Mouse (Mus musculus) liver, embryonic 11.5 days (tissue): ENCODE measurements around the gene Ptprg. TPM values are rescaled to one million over a fixed set of nuclear protein-coding genes. Genes with fewer than 3 reads are reported as not detected.

Experiments
- ATAC-seq: fragments of 200-750 bp; cut with Nextera tagmentation; replicated peaks from 2 replicates; pipeline ENCODE4 v1.8.0; 2017; ENCODE audit warnings: moderate number of reproducible peaks, mild to moderate bottlenecking, moderate TSS enrichment, moderate library complexity; ENCODE audit not compliant: low FRiP score
- DNase-seq: peaks from one replicate; pipeline ENCODE4 v3.0.0-alpha.2; 2017; ENCODE audit warnings: low spot score
- H3K27ac ChIP-seq: fragments of 300-500 bp; sonication (generic); 2 replicates; pipeline ENCODE4 v1.5.1; 2014; ENCODE audit warnings: mild to moderate bottlenecking, low read depth, low read length, control low read depth
- H3K27me3 ChIP-seq: fragments of 300-500 bp; sonication (generic); replicated peaks from 2 replicates; pipeline ENCODE4 v1.6.1; 2014; ENCODE audit warnings: low read length, mixed read lengths; ENCODE audit not compliant: control insufficient read depth, insufficient read depth
- H3K36me3 ChIP-seq: fragments of 300-500 bp; sonication (generic); 2 replicates; pipeline ENCODE4 v1.6.1; 2014; ENCODE audit warnings: mild to moderate bottlenecking, low read length, moderate library complexity, mixed read lengths; ENCODE audit not compliant: control insufficient read depth, insufficient read depth
- H3K4me1 ChIP-seq: fragments of 300-500 bp; sonication (generic); replicated peaks from 2 replicates; pipeline ENCODE4 v1.6.1; 2014; ENCODE audit warnings: low read length, mixed read lengths; ENCODE audit not compliant: control insufficient read depth, insufficient read depth
- H3K4me2 ChIP-seq: fragments of 300-500 bp; sonication (generic); 2 replicates; pipeline ENCODE4 v1.6.1; 2014; ENCODE audit warnings: mild to moderate bottlenecking, control low read depth, moderate library complexity
- H3K4me3 ChIP-seq: fragments of 300-500 bp; sonication (generic); 2 replicates; pipeline ENCODE4 v1.5.1; 2014; ENCODE audit warnings: low read depth, low read length, control low read depth
- H3K9ac ChIP-seq: fragments of 300-500 bp; sonication (generic); 2 replicates; pipeline ENCODE4 v1.6.1; 2014; ENCODE audit warnings: low read depth, low read length, control low read depth
- H3K9me3 ChIP-seq: fragments of 300-500 bp; sonication (generic); 2 replicates; pipeline ENCODE4 v1.6.1; 2016; ENCODE audit warnings: low read length, inconsistent platforms, mixed read lengths; ENCODE audit not compliant: control insufficient read depth
- WGBS: fragments of 180-500 bp; shearing (Covaris S2); extraction: QIAGEN DNeasy Blood & Tissue Kit; methylation state at CpG from one replicate; pipeline ENCODE4 v1.1.7; 2014; 5-methylcytosine and 5-hydroxymethylcytosine counted together
- polyA plus RNA-seq: library from polyadenylated mRNA; unstranded; fragments of >200 nt; fragmentation: Nextera tagmentation; extraction: Ambion mirVana; gene quantifications from 2 replicates; pipeline ENCODE4 v1.2.1, GENCODE M21; 2014

Ptprg gene
- polyA plus RNA-seq, 1 experiment from 2014 or later = 8.6 TPM

DNA sequence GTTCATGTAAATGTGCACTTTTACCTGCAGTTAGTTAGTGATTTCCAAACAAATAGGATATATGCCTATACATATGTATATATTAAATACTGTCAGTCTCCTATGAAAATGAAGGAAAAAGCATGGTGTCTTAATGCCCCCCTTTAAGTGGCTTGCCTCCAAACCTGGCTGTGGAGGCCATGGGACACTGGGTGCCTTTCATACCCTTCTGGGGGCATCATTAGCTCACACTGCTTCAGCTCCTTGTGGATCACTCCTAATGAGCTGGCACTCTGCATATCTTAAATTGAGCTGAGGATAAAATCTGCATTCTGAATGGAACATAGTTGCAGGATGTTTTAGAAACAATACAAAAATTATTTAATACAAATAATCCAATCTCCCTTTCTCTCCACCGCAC is 136.7 kb downstream of the Ptprg start:
- no peak for ATAC-seq

DNA sequence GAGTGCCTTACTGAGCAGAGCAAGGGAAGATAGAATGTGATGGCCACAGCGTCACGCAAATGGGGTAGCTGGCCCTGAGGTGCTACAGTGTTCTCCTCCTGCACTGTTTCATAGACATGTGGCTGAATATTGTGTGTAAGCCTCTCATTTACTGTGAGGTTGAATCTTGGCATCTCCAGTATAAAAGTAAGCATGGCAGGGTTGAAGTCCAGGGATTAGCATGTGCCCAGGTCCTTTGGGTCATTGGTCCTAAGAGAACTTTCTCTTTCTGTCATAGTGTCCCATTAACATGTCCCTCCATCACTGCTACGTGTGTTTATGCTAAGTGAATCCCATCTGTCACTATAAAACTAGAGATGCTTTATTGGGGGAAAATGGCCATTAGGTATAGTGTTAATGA is 138.2 kb downstream of the Ptprg start:
- H3K4me3 ChIP-seq = no peak overlapping the region
- no peaks in the 10 kb centered on the region for H3K27me3 ChIP-seq
- H3K4me2 ChIP-seq = no peak overlapping the region
- no peaks in the 10 kb centered on the region for H3K36me3 ChIP-seq
- no peak overlapping the region for H3K27ac ChIP-seq
- no peaks in the 10 kb centered on the region for H3K4me1 ChIP-seq
- no peak overlapping the region for H3K9ac ChIP-seq
- H3K9me3 ChIP-seq = no peaks in the 10 kb centered on the region
- no peak for DNase-seq
- no peak for ATAC-seq
- 84% methylated on average over 3 of the region's 3 CpGs for WGBS

More for the DNA sequence above, 136.7 kb downstream of the Ptprg start:
- H3K27me3 ChIP-seq = no peaks in the 10 kb centered on the region
- no peak for DNase-seq
- H3K4me1 ChIP-seq = no peaks in the 10 kb centered on the region
- H3K9me3 ChIP-seq = no peaks in the 10 kb centered on the region
- no peak overlapping the region for H3K4me2 ChIP-seq
- no peak overlapping the region for H3K9ac ChIP-seq
- H3K27ac ChIP-seq = no peak overlapping the region
- H3K36me3 ChIP-seq = no peaks in the 10 kb centered on the region
- no peak overlapping the region for H3K4me3 ChIP-seq
- WGBS = 100% methylated on average over 1 of the region's 1 CpGs

DNA sequence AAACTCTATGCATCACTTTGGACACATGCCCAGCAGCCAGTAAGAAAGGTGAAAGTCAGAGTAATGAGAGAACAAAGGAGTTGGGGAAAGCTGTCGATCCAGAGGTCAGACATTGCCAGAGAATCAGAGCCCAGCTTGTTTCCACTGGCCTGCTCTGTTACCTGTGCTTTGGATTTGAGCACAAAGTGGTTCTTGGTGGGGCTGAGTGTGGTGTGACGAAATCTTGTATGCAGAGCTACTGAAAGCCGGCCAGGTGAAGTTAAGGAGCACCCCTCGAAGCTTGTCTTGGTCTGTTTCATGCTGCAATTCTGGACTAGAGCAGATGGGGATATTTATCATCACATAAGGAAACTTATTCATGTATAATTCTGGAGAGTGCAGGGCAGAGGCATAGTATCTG is 145.5 kb downstream of the Ptprg start:
- ATAC-seq (no peak), DNase-seq (no peak)
- Histone ChIP-seq H3K4me3 (no peak overlapping the region), H3K9me3 (no peaks in the 10 kb centered on the region), H3K9ac (no peak overlapping the region), H3K4me2 (no peak overlapping the region), H3K27me3 (no peaks in the 10 kb centered on the region), H3K4me1 (no peaks in the 10 kb centered on the region), H3K27ac (no peak overlapping the region), H3K36me3 (no peaks in the 10 kb centered on the region)
- WGBS = 81% methylated on average over 4 of the region's 4 CpGs

DNA sequence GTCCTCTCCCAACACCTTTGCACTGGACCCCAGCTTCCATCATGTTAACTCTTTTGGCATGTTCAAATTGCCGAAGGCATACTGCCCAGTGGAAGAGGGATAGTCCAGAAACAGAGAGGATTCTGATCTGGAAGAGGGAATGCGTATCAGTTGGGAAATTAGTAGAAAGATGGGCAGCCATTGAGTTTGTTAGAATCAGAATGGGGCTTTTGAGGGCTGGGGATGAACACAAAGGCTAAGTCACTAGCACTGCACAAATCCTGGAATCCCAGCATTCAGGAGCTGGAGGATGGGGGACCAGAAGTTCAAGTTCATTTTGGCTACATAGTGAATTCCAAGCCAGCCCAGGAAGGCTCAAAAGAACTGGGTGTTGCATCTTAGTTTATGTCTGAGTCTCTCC is 146.3 kb downstream of the Ptprg start:
- Histone ChIP-seq H3K27ac (no peak overlapping the region), H3K9me3 (no peaks in the 10 kb centered on the region), H3K4me3 (no peak overlapping the region), H3K4me2 (no peak overlapping the region), H3K27me3 (no peaks in the 10 kb centered on the region), H3K36me3 (no peaks in the 10 kb centered on the region), H3K9ac (no peak overlapping the region), H3K4me1 (no peaks in the 10 kb centered on the region)
- 96% methylated on average over 2 of the region's 2 CpGs for WGBS
- DNase-seq = no peak
- no peak for ATAC-seq

DNA sequence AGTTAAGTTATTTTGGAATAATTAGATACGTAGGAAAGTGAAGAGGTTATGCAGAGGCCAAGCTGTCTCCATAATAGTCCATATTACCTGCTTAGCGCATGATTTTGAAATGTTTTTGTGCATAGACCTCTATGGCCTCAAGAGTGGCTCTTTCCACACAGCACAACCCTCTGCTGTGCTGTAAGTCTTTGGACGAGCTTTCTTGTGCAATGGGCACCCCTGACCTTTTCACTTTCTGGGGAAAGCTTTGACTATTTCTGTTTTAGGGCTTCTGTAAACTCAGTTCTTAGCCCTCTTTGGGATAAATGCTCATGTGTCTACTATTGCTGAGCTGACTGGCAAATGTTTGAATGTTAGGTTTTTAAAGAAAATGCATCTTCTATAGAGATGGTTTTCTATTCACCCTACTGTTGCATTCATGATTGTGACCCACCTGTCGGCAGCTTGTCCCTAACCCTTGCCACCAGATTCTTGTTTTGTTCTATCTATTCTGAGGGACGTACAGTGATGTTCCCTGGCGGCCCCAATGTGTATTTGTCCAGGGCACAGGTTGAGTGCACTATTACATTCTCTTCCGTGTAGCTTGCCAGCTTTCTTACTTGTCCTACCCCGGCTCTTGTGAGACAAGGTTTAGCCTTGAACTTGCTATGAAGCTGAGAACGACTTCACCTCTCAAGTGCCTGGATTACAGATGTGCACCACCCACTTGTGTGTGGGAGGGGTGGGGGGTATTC is 148.4 kb downstream of the Ptprg start:
- H3K4me3 ChIP-seq = no peak overlapping the region
- H3K4me1 ChIP-seq = no peaks in the 10 kb centered on the region
- no peak for ATAC-seq
- H3K9ac ChIP-seq = no peak overlapping the region
- WGBS = 80% methylated on average over 9 of the region's 9 CpGs
- no peak overlapping the region for H3K4me2 ChIP-seq
- H3K27me3 ChIP-seq = no peaks in the 10 kb centered on the region
- DNase-seq = no peak
- no peaks in the 10 kb centered on the region for H3K36me3 ChIP-seq
- no peaks in the 10 kb centered on the region for H3K9me3 ChIP-seq
- H3K27ac ChIP-seq = no peak overlapping the region

DNA sequence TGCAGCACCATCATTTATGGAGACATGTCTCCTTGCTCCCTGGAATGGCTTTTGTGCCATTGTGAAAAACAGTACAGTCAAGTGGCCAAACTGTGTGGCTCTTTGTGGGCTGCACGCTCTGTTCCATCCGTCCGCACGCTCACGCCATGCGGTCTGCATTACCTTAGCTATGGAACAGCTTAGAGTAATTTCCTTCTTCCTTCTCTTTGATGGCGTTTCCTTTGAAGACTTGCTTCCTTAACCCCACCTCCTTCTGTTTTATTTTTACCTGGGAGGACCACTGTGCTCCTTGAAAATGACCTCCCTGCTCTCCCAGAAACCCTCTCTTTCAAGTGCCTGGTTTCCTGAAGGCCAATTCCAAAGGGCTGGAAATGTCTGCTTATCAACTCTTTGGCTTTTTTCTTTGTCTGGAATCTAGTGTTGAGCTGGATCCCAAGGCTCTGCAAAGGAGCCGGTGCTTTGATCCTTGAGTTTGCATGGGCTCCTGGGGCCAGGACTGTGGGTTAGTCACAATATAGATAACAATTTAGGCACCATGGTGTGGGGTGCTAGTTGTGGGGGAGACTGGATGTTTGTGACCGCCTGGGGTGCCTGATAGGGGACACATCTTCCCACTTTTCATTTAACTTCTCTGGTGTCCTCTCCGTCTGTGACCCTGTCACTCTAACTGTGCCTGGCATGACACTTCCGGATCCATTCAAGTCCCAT is 149.6 kb downstream of the Ptprg start:
- H3K4me3 ChIP-seq = no peak overlapping the region
- 67% methylated on average over 11 of the region's 11 CpGs for WGBS
- no peak overlapping the region for H3K27ac ChIP-seq
- no peak overlapping the region for H3K9ac ChIP-seq
- H3K36me3 ChIP-seq = no peaks in the 10 kb centered on the region
- no peaks in the 10 kb centered on the region for H3K27me3 ChIP-seq
- no peaks in the 10 kb centered on the region for H3K9me3 ChIP-seq
- DNase-seq = no peak
- H3K4me2 ChIP-seq = no peak overlapping the region
- no peak for ATAC-seq
- no peaks in the 10 kb centered on the region for H3K4me1 ChIP-seq

DNA sequence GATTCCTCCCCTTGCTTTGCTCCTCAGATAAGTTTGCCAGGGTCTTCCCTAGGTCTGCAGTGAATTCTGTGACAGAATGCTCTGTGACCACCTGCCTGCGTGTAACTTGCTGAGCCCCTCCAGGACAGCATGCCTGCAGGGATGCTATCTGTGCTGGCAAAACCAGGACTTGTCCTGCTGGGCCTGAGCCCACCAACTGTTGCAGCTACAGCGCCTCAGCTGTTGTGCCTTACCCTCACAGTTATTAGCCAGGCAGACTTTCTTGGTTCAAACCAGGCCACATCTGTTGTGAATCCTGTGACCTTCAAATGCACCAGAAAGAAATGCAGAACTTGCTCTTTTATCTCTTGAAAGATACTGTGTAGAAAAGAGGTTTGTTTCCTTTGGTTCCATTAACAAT is 151.5 kb downstream of the Ptprg start:
- Histone ChIP-seq H3K4me3 (no peak overlapping the region), H3K27ac (no peak overlapping the region), H3K4me1 (no peaks in the 10 kb centered on the region), H3K4me2 (no peak overlapping the region), H3K36me3 (no peaks in the 10 kb centered on the region), H3K9ac (no peak overlapping the region), H3K27me3 (no peaks in the 10 kb centered on the region), H3K9me3 (no peaks in the 10 kb centered on the region)
- DNase-seq = no peak
- WGBS = 42% methylated on average over 2 of the region's 2 CpGs
- ATAC-seq = no peak

DNA sequence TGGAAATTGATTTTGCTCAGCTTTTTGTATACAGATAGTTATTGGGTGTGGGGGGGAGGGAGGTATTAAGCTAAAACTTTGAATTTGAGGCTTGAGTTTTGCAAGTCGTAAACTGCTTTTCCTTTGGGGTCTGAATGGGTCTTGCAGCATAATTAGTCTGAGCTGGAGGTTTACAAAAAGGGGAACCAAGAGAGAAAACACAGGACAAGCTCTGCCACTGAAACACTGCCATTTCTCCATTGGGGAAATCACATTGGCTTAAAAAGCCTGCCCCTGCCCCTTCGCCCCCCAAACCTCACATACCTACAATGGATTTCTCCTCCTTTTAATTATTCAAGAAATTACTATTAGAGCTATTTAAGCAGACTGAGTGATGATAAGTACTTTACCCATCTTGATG is 156.0 kb downstream of the Ptprg start:
- DNase-seq (no peak), ATAC-seq (no peak)
- Histone ChIP-seq H3K4me2 (no peak overlapping the region), H3K9ac (no peak overlapping the region), H3K27me3 (no peaks in the 10 kb centered on the region), H3K4me1 (no peaks in the 10 kb centered on the region), H3K36me3 (no peaks in the 10 kb centered on the region), H3K4me3 (no peak overlapping the region), H3K9me3 (peaks cover 2% of the 10 kb centered on the region; the same call in 1 of the 2 replicates), H3K27ac (no peak overlapping the region)
- 73% methylated on average over 2 of the region's 2 CpGs for WGBS

DNA sequence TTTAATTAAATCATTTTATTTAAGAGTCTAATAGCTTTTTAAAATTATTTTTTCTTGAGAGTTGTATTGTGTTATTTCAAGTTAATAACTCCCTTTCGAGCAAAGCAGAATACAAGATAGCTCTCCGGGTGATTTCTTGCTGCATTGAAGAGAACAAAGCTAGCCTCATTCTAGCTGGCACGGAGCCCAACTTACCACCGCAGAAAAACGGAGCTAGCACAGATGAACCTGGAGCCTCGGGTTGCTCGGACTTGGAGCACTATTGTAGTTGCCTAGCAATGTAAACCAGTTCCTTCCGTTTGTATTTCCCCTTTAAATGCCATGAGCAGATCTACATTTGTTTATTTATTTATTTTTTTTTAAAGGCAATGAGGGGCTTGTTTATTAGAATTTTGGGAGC is 156.5 kb downstream of the Ptprg start:
- Histone ChIP-seq H3K27me3 (no peaks in the 10 kb centered on the region), H3K4me2 (no peak overlapping the region), H3K27ac (no peak overlapping the region), H3K4me3 (no peak overlapping the region), H3K4me1 (no peaks in the 10 kb centered on the region), H3K36me3 (no peaks in the 10 kb centered on the region), H3K9me3 (peaks cover 2% of the 10 kb centered on the region; the same call in 1 of the 2 replicates), H3K9ac (no peak overlapping the region)
- DNase-seq = no peak
- WGBS = 81% methylated on average over 8 of the region's 8 CpGs
- no peak for ATAC-seq
